Mouse (Mus musculus) kidney, embryonic 15.5 days (tissue): ENCODE data around the gene Mrpl14. TPM values are rescaled to one million over a fixed set of nuclear protein-coding genes. Genes with fewer than 3 reads are reported as not detected.
A peak's percentile ranks its signal among the peaks of the same experiment; 100 is the strongest.

ENCODE experiments used
- ATAC-seq: fragments of 200-750 bp; cut with Nextera tagmentation; replicated peaks from 2 replicates; pipeline ENCODE4 v1.8.0; 2017; ENCODE audit warnings: moderate TSS enrichment; ENCODE audit not compliant: low FRiP score
- H3K27ac ChIP-seq: fragments of 300-500 bp; sonication (generic); 2 replicates; pipeline ENCODE4 v1.5.1; 2015; ENCODE audit warnings: mild to moderate bottlenecking, inconsistent platforms
- H3K27me3 ChIP-seq: fragments of 300-500 bp; sonication (generic); 2 replicates; pipeline ENCODE4 v1.6.1; 2015; ENCODE audit warnings: inconsistent platforms
- H3K36me3 ChIP-seq: fragments of 300-500 bp; sonication (generic); 2 replicates; pipeline ENCODE4 v1.6.1; 2015; ENCODE audit warnings: inconsistent platforms
- H3K4me1 ChIP-seq: fragments of 300-500 bp; sonication (generic); 2 replicates; pipeline ENCODE4 v1.6.1; 2015; ENCODE audit warnings: inconsistent platforms
- H3K4me2 ChIP-seq: fragments of 300-500 bp; sonication (generic); 2 replicates; pipeline ENCODE4 v1.6.1; 2015; ENCODE audit warnings: moderate library complexity, mild to moderate bottlenecking, inconsistent platforms
- H3K4me3 ChIP-seq: fragments of 300-500 bp; sonication (generic); replicated peaks from 2 replicates; pipeline ENCODE4 v1.5.1; 2015; ENCODE audit warnings: mild to moderate bottlenecking, inconsistent platforms
- H3K9ac ChIP-seq: fragments of 300-500 bp; sonication (generic); 2 replicates; pipeline ENCODE4 v1.6.1; 2015; ENCODE audit warnings: mild to moderate bottlenecking, inconsistent platforms
- H3K9me3 ChIP-seq: fragments of 300-500 bp; sonication (generic); replicated peaks from 2 replicates; pipeline ENCODE4 v1.6.1; 2016; ENCODE audit warnings: inconsistent platforms
- WGBS: fragments of 180-500 bp; shearing (Covaris S2); methylation state at CpG from one replicate; pipeline ENCODE4 v1.1.7; 2015; ENCODE audit warnings: mixed read lengths; 5-methylcytosine and 5-hydroxymethylcytosine counted together
- polyA plus RNA-seq: library from polyadenylated mRNA; unstranded; fragments of >200 nt; fragmentation: Nextera tagmentation; extraction: Ambion mirVana; gene quantifications from 2 replicates; pipeline ENCODE4 v1.2.1, GENCODE M21; 2015

Mrpl14 gene
- polyA plus RNA-seq, 1 experiment from 2014 or later: 144 TPM

DNA sequence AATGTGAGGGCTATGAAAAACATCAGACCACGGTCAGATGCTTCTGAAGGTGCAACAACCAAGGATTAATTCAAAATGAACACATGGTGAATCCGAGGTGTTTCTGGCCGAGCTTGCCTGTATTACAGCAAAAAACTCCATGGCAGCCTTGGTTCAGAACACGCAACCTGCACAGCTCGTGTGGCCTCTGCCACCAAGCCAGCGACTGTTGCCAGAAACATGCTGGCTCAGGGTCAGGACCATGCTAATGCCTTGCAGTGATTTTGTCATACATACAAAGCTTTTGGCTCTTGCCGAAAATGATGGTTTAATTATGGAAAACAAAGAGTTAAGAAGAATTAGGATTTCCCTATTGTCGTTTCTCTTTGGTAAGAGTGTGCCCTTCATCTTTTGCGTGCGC is 18.1 kb upstream of the Mrpl14 start:
- Histone ChIP-seq H3K9me3 (no peaks in the 10 kb centered on the region), H3K9ac (no peak overlapping the region), H3K4me2 (no peak overlapping the region), H3K36me3 (peaks cover 78% of the 10 kb centered on the region), H3K4me3 (no peak overlapping the region), H3K27ac (no peak overlapping the region), H3K27me3 (no peaks in the 10 kb centered on the region), H3K4me1 (peaks cover 4% of the 10 kb centered on the region)
- ATAC-seq: no peak
- 91% methylated on average over 10 of the region's 10 CpGs for WGBS

DNA sequence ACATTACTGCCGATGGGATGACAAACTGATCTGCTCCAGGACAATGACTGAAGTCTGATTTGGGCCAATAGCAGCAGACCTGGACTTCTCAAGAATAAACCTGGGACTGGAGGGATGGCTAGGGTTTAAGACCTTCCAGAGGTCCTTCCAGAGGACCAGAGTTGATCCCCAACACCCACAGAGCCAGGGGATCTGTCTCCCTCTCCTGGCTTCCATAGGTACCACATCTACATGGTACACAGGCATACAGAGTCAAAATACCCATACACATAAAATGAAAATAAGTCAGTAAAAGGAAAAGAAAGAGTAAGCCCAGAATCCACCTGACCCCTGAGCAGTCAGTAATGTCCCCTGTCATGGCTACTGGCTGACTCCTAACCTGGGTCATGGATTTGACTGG is 14.3 kb upstream of the Mrpl14 start:
- Histone ChIP-seq H3K36me3 (peaks cover 80% of the 10 kb centered on the region), H3K9ac (no peak overlapping the region), H3K27me3 (no peaks in the 10 kb centered on the region), H3K4me3 (no peak overlapping the region), H3K27ac (no peak overlapping the region), H3K4me1 (no peaks in the 10 kb centered on the region), H3K4me2 (no peak overlapping the region), H3K9me3 (no peaks in the 10 kb centered on the region)
- WGBS: 94% methylated on average over 1 of the region's 1 CpGs
- ATAC-seq: no peak

DNA sequence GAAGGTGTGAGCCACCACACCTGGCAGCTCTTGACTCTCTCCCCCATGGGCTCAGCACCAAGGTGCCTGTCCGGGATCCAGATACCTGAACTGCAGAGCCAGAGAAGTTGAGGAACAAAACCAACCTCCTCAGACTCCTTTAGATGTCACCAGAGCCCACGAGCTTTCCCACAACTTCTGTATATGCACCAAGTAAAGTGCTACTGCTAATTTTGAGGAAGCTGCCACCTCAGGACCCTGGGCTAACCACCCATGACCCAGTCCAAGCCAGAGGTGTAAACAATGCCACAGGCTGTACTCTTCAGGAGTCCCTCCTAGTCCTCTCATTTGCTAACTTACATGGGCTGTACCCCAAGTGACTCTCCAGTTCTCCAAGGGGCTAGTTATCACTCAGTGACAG is 13.5 kb upstream of the Mrpl14 start:
- Histone ChIP-seq H3K27me3 (no peaks in the 10 kb centered on the region), H3K27ac (no peak overlapping the region), H3K4me2 (no peak overlapping the region), H3K9me3 (no peaks in the 10 kb centered on the region), H3K36me3 (peaks cover 80% of the 10 kb centered on the region), H3K4me3 (no peak overlapping the region), H3K4me1 (no peaks in the 10 kb centered on the region), H3K9ac (no peak overlapping the region)
- WGBS: 93% methylated on average over 2 of the region's 2 CpGs
- no peak for ATAC-seq

DNA sequence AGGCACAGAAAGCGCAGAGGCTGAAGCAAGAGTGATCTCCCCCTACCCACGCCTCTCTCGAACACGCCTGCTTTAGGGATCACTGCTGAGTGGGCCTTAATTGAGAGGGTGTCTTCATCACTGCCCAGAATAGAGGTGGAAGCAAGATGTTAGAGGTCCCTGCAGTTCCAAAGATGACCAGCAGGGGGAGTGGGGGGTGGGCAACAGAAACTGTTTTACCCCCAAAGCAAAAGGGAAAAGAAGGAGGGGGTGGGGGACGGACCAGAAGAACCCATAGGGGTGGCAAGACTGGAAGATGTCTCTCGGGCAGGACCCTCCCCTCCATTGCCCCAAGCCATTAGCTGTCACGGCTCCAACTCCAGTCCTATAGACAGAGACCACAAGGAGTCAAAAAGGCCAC is 8.0 kb upstream of the Mrpl14 start:
- Histone ChIP-seq H3K27me3 (no peaks in the 10 kb centered on the region), H3K36me3 (peaks cover 46% of the 10 kb centered on the region), H3K9me3 (no peaks in the 10 kb centered on the region), H3K4me3 (no peak overlapping the region), H3K4me2 (no peak overlapping the region), H3K9ac (no peak overlapping the region), H3K27ac (no peak overlapping the region), H3K4me1 (peaks cover 9% of the 10 kb centered on the region)
- whole genome bisulfite sequencing: 34% methylated on average over 7 of the region's 7 CpGs
- no peak for ATAC-seq

DNA sequence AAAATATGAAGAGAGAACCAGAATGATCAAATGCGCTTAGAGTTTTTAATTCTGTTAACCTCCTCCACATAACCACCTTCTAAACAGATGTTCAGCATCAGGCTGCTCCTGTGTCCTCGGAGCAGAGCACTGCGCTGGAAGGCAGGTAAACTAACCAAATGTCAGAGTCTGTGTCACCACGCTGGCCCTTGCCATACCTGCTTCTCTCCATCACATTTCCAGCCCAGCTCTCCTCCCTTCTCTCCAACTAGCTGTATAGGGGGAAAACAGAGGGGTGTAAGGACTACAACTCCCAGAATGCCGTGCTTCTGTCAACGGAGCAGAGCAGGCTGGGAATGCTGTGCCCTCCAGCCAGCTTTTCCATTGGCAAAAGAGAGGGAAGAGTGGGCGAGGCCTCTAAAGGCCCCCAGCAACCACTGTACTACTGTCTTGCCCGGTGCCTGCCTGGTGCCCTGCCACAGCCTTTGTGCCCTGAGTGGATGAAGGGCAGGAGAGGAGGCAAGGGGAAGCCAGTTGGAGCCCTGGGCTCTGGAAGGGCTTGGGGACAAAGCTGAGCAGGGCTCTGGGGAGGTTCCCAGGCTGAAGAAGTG is 5.6 kb upstream of the Mrpl14 start:
- H3K27me3 ChIP-seq: no peaks in the 10 kb centered on the region
- peak overlapping the region; percentile 29; the same call in 1 of the 2 replicates for H3K9ac ChIP-seq
- peak; percentile 63 for ATAC-seq
- H3K4me3 ChIP-seq: peak overlapping the region; percentile 15; the same call in 1 of the 2 replicates
- H3K4me2 ChIP-seq: peak overlapping the region; percentile 46
- peak overlapping the region; percentile 66 for H3K27ac ChIP-seq
- WGBS: 44% methylated on average over 8 of the region's 8 CpGs
- H3K4me1 ChIP-seq: peaks cover 21% of the 10 kb centered on the region
- peaks cover 27% of the 10 kb centered on the region for H3K36me3 ChIP-seq
- H3K9me3 ChIP-seq: no peaks in the 10 kb centered on the region

DNA sequence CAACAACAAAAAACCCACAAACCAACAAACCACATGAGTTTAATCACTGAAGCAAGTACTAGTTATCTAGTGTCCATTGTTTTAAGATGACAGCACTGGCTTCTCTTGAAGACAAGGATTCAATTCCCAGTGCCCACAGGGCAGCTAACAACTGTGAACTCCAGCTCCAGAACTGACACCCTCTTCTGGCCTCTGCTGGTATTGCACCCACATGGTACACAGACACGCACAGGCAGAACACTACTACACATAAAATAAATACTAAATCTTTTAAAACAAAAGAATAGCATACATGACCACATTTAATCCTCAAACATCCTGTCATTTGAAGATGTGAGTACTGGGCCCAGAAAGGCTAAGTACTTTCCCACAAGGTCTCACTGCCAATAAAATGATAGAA is 4.5 kb upstream of the Mrpl14 start:
- no peaks in the 10 kb centered on the region for H3K9me3 ChIP-seq
- no peak overlapping the region for H3K9ac ChIP-seq
- H3K36me3 ChIP-seq: peaks cover 17% of the 10 kb centered on the region
- H3K4me1 ChIP-seq: peaks cover 21% of the 10 kb centered on the region
- ATAC-seq: no peak
- no peak overlapping the region for H3K4me3 ChIP-seq
- whole genome bisulfite sequencing: 95% methylated on average over 1 of the region's 1 CpGs
- no peak overlapping the region for H3K27ac ChIP-seq
- H3K4me2 ChIP-seq: no peak overlapping the region
- no peaks in the 10 kb centered on the region for H3K27me3 ChIP-seq

DNA sequence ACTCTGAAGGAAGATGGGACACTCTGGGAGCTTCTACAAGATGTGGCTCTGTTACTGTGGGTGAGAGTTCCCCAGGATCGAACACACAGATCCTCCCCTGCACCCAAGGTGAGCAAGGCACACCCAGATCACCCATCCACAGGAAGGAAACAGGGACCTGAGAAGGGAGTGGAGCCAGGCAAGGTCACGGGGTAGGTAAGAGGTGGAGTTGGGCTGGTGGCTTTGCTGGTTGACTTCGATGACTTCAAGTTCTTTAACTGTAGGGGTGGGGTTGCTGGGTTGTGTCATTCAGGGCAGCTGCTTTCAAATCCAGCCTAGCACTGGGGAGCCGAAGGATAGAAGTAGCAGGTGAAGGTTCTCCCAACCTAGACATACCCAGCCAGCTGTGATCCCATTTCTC is 3.3 kb upstream of the Mrpl14 start:
- no peak for ATAC-seq

DNA sequence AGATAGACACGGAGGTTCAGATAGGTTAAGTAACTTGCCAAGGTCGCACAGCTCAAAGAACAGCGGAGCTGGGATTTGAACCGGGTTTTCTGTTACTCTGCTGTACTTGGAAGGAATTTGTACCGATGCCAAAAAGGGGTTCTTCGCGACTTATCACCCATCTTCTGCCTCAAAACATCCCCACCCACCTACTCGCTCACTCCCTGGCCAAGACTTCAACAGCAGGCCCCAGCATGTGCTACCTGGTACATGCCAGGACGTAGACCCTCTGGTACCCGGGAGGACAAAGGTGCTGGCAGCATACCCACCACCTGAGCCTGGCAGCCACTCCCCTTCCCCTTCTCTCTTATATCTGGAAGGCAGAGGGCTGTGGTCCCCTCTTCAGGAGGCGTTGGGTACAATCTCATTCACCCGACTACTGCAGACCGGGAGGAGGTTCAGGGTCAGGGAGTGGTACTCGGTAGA is 1.4 kb upstream of the Mrpl14 start:
- Histone ChIP-seq H3K27ac (peak overlapping the region; percentile 82), H3K4me1 (peaks cover 29% of the 10 kb centered on the region), H3K27me3 (no peaks in the 10 kb centered on the region), H3K4me2 (peak overlapping the region; percentile 89), H3K4me3 (peak overlapping the region; percentile 90), H3K36me3 (no peaks in the 10 kb centered on the region), H3K9ac (peak overlapping the region; percentile 86), H3K9me3 (no peaks in the 10 kb centered on the region)
- no peak for ATAC-seq
- WGBS: 32% methylated on average over 14 of the region's 14 CpGs

More for the DNA sequence above, 3.3 kb upstream of the Mrpl14 start:
- Histone ChIP-seq H3K36me3 (peaks cover 6% of the 10 kb centered on the region; the same call in 1 of the 2 replicates), H3K4me1 (peaks cover 32% of the 10 kb centered on the region), H3K9ac (no peak overlapping the region), H3K4me3 (no peak overlapping the region), H3K27ac (no peak overlapping the region), H3K4me2 (no peak overlapping the region), H3K9me3 (no peaks in the 10 kb centered on the region), H3K27me3 (no peaks in the 10 kb centered on the region)
- 92% methylated on average over 4 of the region's 4 CpGs for WGBS

DNA sequence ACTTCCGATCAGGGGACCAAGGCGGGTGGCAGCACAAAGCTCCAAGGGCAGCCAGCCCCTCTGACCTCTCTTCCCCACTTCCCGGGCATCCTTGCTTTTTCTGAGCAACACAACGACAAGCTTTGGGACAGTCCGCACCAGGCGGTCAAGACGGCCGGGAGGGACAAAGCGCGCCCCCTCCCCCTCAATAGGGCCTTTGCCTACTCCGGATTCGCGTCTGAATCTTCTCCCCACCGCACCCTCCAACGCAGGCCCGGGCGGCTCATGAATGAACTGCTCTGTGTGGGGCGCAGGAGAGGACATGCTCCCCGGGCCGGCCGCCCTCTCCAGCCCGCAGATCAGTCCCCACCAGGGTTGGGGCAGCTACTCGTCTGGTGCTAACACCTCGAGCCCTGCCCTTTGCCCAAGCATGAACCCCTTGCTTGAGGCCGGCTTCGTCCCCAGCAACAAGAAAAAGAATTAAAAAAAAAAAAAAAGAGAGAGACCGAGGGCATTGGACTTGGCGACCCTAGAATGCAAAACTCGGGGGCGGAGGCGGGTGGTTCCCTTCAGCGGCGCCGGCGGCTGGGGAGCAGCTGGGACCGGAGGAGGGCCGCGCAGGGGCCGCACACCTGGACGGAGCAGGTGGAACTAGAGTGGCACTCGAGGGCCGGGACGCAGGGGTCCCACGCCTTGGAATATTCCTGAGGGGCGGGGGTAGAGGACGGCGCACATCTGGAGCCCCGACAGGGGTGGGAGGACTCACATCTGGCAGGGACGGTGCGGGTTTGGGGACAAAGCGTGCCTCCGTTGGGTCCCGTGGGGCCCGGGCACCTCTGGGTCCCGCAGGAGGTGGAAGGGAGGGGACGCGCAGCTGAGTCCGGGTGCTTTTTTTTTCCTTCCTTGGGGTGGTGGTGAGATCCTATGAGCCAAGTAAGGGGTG is 690 bp upstream of the Mrpl14 start:
- no peaks in the 10 kb centered on the region for H3K9me3 ChIP-seq
- H3K4me3 ChIP-seq: peak overlapping the region; percentile 90
- peak overlapping the region; percentile 86 for H3K9ac ChIP-seq
- under 1% methylated on average over 58 of the region's 58 CpGs for WGBS
- no peaks in the 10 kb centered on the region for H3K27me3 ChIP-seq
- peak overlapping the region; percentile 82 for H3K27ac ChIP-seq
- H3K4me2 ChIP-seq: peak overlapping the region; percentile 89
- no peaks in the 10 kb centered on the region for H3K36me3 ChIP-seq
- H3K4me1 ChIP-seq: peaks cover 31% of the 10 kb centered on the region
- peak; percentile 72 for ATAC-seq

DNA sequence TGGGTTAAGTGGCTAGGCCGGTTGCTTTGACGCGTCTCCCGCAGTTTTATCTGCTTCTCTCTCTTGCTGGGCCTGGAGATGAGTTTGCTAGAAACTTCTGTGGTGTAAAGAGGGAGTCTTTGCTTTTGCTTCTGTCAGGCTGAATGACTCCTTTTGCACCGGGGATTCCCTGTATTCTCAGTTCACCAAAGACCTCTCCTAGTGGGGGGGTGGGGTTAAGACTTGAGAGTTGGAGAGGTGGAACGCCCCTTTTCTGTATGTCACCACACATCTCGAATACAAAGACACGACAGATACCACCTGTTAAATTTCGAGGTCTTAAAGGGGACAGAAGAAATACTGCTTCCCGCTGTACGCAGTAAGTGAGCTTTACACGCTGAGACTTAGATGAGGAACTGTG is 594 bp downstream of the Mrpl14 start, which contains the start of gene Tmem63b:
Gene Tmem63b, minus strand, starts transcription at position 190 of the 400 bp plus-strand sequence.
- peak within 1 kb of the TSS; percentile 90 for H3K4me3 ChIP-seq
- ATAC-seq: peak; percentile 30
- H3K9ac ChIP-seq: peak within 1 kb of the TSS; percentile 86
- H3K4me1 ChIP-seq: peaks cover 25% of the 10 kb centered on the region
- peak within 1 kb of the TSS; percentile 82 for H3K27ac ChIP-seq
- 4% methylated on average over 12 of the region's 12 CpGs for WGBS
- peak within 1 kb of the TSS; percentile 89 for H3K4me2 ChIP-seq
- no peaks in the 10 kb centered on the region for H3K36me3 ChIP-seq
- no peaks in the 10 kb centered on the region for H3K27me3 ChIP-seq
- no peaks in the 10 kb centered on the region for H3K9me3 ChIP-seq

DNA sequence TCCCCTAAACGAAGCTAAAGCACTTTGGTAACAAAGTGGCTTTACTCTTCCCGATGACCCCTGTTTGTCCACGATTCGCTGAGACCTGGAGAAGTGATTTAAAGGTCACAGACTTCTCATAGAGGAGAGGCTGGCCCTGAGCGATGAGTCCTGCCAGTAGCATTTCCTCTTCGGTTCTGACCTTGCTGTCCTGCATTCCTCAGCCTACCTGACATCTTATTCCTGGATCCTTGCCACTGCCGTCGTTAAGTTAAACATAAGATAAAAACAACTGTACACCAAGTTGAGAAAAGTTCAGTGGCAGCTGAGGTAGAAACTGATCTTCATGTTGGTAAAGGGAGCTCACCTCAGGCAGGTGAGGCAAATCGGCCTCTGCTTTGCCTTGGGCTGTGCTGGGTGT is 3.0 kb downstream of the Mrpl14 start:
- WGBS: 77% methylated on average over 9 of the region's 9 CpGs
- no peak overlapping the region for H3K4me2 ChIP-seq
- ATAC-seq: no peak

DNA sequence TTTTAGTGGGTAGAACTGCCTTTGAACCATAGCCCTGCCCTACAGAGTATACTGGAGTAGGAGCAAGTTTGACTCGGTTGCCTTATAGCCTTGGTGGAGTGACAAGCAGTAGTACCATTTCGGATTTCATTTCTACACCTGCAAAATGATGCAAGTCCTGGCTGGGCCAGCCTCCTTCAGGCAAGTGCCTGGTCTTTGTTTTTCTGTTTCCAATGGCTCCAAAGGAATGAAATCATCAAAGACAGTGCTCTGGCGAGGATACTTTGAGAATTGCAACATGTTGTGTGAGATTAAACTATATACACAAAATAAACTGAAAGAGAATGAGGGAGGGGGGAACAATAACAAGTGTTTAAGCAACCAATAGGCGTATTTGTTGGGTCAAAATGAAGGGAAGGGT is 3.9 kb downstream of the Mrpl14 start:
- no peaks in the 10 kb centered on the region for H3K36me3 ChIP-seq
- no peak overlapping the region for H3K27ac ChIP-seq
- H3K9ac ChIP-seq: no peak overlapping the region
- H3K4me3 ChIP-seq: no peak overlapping the region
- no peak for ATAC-seq
- no peaks in the 10 kb centered on the region for H3K9me3 ChIP-seq
- peaks cover 35% of the 10 kb centered on the region for H3K4me1 ChIP-seq
- H3K27me3 ChIP-seq: no peaks in the 10 kb centered on the region
- 87% methylated on average over 4 of the region's 4 CpGs for WGBS
- H3K4me2 ChIP-seq: no peak overlapping the region

More for the DNA sequence above, 3.0 kb downstream of the Mrpl14 start:
- H3K27ac ChIP-seq: no peak overlapping the region
- no peaks in the 10 kb centered on the region for H3K36me3 ChIP-seq
- no peaks in the 10 kb centered on the region for H3K9me3 ChIP-seq
- no peaks in the 10 kb centered on the region for H3K27me3 ChIP-seq
- H3K9ac ChIP-seq: no peak overlapping the region
- H3K4me1 ChIP-seq: peaks cover 41% of the 10 kb centered on the region
- no peak overlapping the region for H3K4me3 ChIP-seq
